Mouse (Mus musculus) thymus, adult 2 months (tissue): ENCODE measurements around the gene Tmem9.

Experiments
- CTCF ChIP-seq: fragments of 200-500 bp; IDR thresholded peaks from 2 replicates; pipeline ENCODE4 v1.5.1; 2012; ENCODE audit warnings: mild to moderate bottlenecking, control low read depth, low read length, moderate library complexity, borderline replicate concordance; ENCODE audit not compliant: control insufficient read depth, poor library complexity, insufficient read depth; ENCODE audit errors: extremely low read depth
- POLR2A ChIP-seq: fragments of 200-500 bp; IDR thresholded peaks from 2 replicates; pipeline ENCODE4 v1.6.1; 2012; ENCODE audit warnings: mild to moderate bottlenecking, low read length, control low read depth, moderate library complexity; ENCODE audit not compliant: control insufficient read depth, poor library complexity, insufficient read depth; ENCODE audit errors: extremely low read depth

- TF ChIP-seq POLR2A (no peak), CTCF (no peak)
These were observed 50.6 kb downstream of the Tmem9 start for GRCm38 (mm10) chr1:136058594-136058993.
